Mouse (Mus musculus): ENCODE measurements around the gene Zbtb20. TPM values are rescaled to one million over a fixed set of nuclear protein-coding genes. Genes with fewer than 3 reads are reported as not detected.

Gene Zbtb20
- polyA plus RNA-seq, 1 experiment, result 5.9 TPM

- Histone ChIP-seq H3K4me1 (ENCODE audit: control insufficient read depth, insufficient read depth, low read length) (no peaks in the 10 kb centered on the region), H3K4me3 (ENCODE audit: control insufficient read depth, low read depth, low read length) (no peak overlapping the region), H3K36me3 (ENCODE audit: control insufficient read depth, insufficient read depth, low read length) (no peaks in the 10 kb centered on the region), H3K27ac (ENCODE audit: control insufficient read depth, insufficient read depth, low read depth, low read length) (no peak overlapping the region), H3K27me3 (ENCODE audit: control insufficient read depth, insufficient read depth, low read length) (no peaks in the 10 kb centered on the region)
- no peak for TF ChIP-seq CTCF (IDR thresholded peaks at IDR 0.05; ENCODE audit: control insufficient read depth, insufficient read depth, insufficient replicate concordance, low read depth, low read length)
- no peak for TF ChIP-seq POLR2A (IDR thresholded peaks at IDR 0.05; ENCODE audit: control insufficient read depth, low read depth, low read length)
Measured at GRCm38 (mm10) chr16:43071875-43072274, 196.2 kb downstream of the Zbtb20 start.

DNA sequence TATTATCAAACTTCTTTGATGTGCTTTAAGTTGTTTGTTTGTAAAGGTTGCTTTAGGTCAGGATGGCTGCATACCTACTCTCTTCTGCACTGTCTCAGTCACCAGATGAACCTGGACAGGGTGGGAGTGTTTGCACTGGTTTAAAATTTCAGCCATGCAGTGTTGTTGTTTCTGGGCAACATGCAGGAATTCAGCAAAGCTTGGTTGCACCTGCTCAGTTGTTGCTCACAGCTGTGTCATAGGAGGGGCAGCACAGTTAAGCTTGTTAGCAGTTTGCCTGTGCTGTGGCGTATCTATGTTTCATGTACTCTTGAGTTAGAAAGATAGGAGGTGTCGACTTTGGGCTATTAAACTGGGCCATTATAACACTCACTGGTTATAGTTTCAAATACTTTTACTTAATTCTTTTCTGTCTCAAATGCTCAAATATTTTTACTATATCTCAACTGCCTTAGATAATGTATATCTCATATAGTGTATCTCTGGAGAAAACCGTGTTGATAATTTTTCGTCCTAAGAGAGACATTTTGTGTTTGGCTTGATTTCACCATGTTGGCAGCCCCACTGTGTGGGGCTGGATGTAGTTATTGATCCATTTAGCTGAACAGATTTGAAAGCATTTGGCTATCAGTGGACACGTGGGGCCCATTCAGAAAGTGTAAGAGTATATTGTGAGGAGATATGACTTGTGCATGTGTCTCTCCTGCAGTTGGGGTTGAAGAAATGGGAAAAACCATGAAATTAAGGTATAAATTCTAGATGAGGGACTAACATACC, 197.3 kb downstream of the Zbtb20 start:
- H3K4me3 ChIP-seq (ENCODE audit: control insufficient read depth, low read depth, low read length), result no peak overlapping the region
- no peaks in the 10 kb centered on the region for H3K36me3 ChIP-seq (ENCODE audit: control insufficient read depth, insufficient read depth, low read length)
- no peaks in the 10 kb centered on the region for H3K4me1 ChIP-seq (ENCODE audit: control insufficient read depth, insufficient read depth, low read length)
- no peak for TF ChIP-seq CTCF (IDR thresholded peaks at IDR 0.05; ENCODE audit: control insufficient read depth, insufficient read depth, insufficient replicate concordance, low read depth, low read length)
- no peak for TF ChIP-seq POLR2A (IDR thresholded peaks at IDR 0.05; ENCODE audit: control insufficient read depth, low read depth, low read length)
- H3K27me3 ChIP-seq (ENCODE audit: control insufficient read depth, insufficient read depth, low read length), result no peaks in the 10 kb centered on the region
- no peak overlapping the region for H3K27ac ChIP-seq (ENCODE audit: control insufficient read depth, insufficient read depth, low read depth, low read length)

DNA sequence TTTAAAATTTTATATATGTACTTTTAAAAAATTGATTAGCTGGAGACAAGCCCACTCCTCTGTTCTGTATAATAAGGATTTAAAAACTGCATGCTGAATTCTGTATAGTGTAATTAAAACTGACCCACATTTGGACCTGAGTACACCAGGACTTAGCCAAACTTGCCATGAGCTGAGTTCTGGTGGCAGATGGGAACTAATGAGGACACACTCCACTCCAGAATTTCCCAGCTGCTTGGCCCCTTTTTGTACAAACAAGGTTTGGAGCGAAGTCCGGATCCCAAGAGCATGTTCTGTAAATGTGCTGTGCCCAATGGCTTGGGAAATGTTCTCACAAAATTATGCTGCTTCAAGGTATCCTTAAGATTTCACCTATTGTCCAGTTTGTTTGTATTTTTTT, 204.7 kb downstream of the Zbtb20 start:
- Histone ChIP-seq H3K4me3 (ENCODE audit: control insufficient read depth, low read depth, low read length) (no peak overlapping the region), H3K36me3 (ENCODE audit: control insufficient read depth, insufficient read depth, low read length) (no peaks in the 10 kb centered on the region), H3K4me1 (ENCODE audit: control insufficient read depth, insufficient read depth, low read length) (no peaks in the 10 kb centered on the region), H3K27me3 (ENCODE audit: control insufficient read depth, insufficient read depth, low read length) (no peaks in the 10 kb centered on the region), H3K27ac (ENCODE audit: control insufficient read depth, insufficient read depth, low read depth, low read length) (no peak overlapping the region)
- TF ChIP-seq POLR2A (IDR thresholded peaks at IDR 0.05; ENCODE audit: control insufficient read depth, low read depth, low read length) (no peak), CTCF (IDR thresholded peaks at IDR 0.05; ENCODE audit: control insufficient read depth, insufficient read depth, insufficient replicate concordance, low read depth, low read length) (no peak)

- Histone ChIP-seq H3K36me3 (ENCODE audit: control insufficient read depth, insufficient read depth, low read length) (no peaks in the 10 kb centered on the region), H3K27me3 (ENCODE audit: control insufficient read depth, insufficient read depth, low read length) (no peaks in the 10 kb centered on the region), H3K27ac (ENCODE audit: control insufficient read depth, insufficient read depth, low read depth, low read length) (no peak overlapping the region), H3K4me1 (ENCODE audit: control insufficient read depth, insufficient read depth, low read length) (no peaks in the 10 kb centered on the region), H3K4me3 (ENCODE audit: control insufficient read depth, low read depth, low read length) (peak overlapping the region; percentile 16)
- no peak for TF ChIP-seq POLR2A (IDR thresholded peaks at IDR 0.05; ENCODE audit: control insufficient read depth, low read depth, low read length)
- no peak for TF ChIP-seq CTCF (IDR thresholded peaks at IDR 0.05; ENCODE audit: control insufficient read depth, insufficient read depth, insufficient replicate concordance, low read depth, low read length)
Measured at GRCm38 (mm10) chr16:43080923-43081702, 205.4 kb downstream of the Zbtb20 start.

DNA sequence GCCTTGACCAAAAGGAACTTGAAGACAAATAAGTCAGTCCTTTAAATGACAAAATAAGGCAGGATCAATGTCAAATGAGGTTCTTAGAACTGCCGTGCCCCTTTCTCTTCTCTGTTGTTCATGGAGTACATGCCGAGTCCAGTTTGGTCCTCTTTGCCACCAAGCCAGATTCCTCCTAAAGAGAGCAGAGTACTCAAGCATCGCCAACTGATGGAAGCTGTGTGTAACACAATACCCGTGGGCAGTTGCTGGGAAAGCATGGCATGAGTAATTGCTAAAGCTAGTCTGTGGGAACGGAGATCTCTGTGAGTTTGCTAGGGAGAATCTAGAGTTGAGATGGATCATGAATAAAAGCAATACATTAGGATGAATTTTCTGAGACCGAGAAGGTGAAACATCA, 206.3 kb downstream of the Zbtb20 start:
- H3K4me1 ChIP-seq (ENCODE audit: control insufficient read depth, insufficient read depth, low read length), result no peaks in the 10 kb centered on the region
- no peaks in the 10 kb centered on the region for H3K36me3 ChIP-seq (ENCODE audit: control insufficient read depth, insufficient read depth, low read length)
- no peak overlapping the region for H3K4me3 ChIP-seq (ENCODE audit: control insufficient read depth, low read depth, low read length)
- H3K27me3 ChIP-seq (ENCODE audit: control insufficient read depth, insufficient read depth, low read length), result no peaks in the 10 kb centered on the region
- H3K27ac ChIP-seq (ENCODE audit: control insufficient read depth, insufficient read depth, low read depth, low read length), result no peak overlapping the region
- TF ChIP-seq POLR2A (IDR thresholded peaks at IDR 0.05; ENCODE audit: control insufficient read depth, low read depth, low read length), result no peak
- no peak for TF ChIP-seq CTCF (IDR thresholded peaks at IDR 0.05; ENCODE audit: control insufficient read depth, insufficient read depth, insufficient replicate concordance, low read depth, low read length)

- no peaks in the 10 kb centered on the region for H3K27me3 ChIP-seq (ENCODE audit: control insufficient read depth, insufficient read depth, low read length)
- H3K4me1 ChIP-seq (ENCODE audit: control insufficient read depth, insufficient read depth, low read length), result no peaks in the 10 kb centered on the region
- H3K4me3 ChIP-seq (ENCODE audit: control insufficient read depth, low read depth, low read length), result no peak overlapping the region
- H3K36me3 ChIP-seq (ENCODE audit: control insufficient read depth, insufficient read depth, low read length), result no peaks in the 10 kb centered on the region
- H3K27ac ChIP-seq (ENCODE audit: control insufficient read depth, insufficient read depth, low read depth, low read length), result no peak overlapping the region
- no peak for TF ChIP-seq POLR2A (IDR thresholded peaks at IDR 0.05; ENCODE audit: control insufficient read depth, low read depth, low read length)
- TF ChIP-seq CTCF (IDR thresholded peaks at IDR 0.05; ENCODE audit: control insufficient read depth, insufficient read depth, insufficient replicate concordance, low read depth, low read length), result no peak
Measured at GRCm38 (mm10) chr16:43082801-43083200, 207.1 kb downstream of the Zbtb20 start.

DNA sequence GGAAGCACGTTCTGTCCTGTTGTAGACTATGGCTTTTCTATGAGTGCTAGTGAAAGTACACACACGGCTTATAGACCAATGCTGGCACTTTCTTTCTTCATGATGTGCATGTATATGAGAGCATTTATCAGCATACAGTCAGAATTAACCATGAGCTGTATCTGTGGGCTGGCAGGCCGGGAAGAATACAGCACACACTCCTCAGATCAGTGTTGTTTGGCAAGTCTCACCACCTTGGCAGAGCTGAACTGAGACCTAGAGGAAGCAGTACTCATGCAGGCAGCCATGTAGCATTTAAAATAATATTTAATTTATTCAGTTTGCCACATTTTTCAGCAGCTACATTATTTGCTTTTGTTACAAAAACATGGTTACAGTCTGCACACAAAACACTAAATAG, 214.5 kb downstream of the Zbtb20 start:
- TF ChIP-seq CTCF (IDR thresholded peaks at IDR 0.05; ENCODE audit: control insufficient read depth, insufficient read depth, insufficient replicate concordance, low read depth, low read length), result no peak
- no peak for TF ChIP-seq POLR2A (IDR thresholded peaks at IDR 0.05; ENCODE audit: control insufficient read depth, low read depth, low read length)
- Histone ChIP-seq H3K27ac (ENCODE audit: control insufficient read depth, insufficient read depth, low read depth, low read length) (no peak overlapping the region), H3K4me3 (ENCODE audit: control insufficient read depth, low read depth, low read length) (no peak overlapping the region), H3K27me3 (ENCODE audit: control insufficient read depth, insufficient read depth, low read length) (no peaks in the 10 kb centered on the region), H3K36me3 (ENCODE audit: control insufficient read depth, insufficient read depth, low read length) (no peaks in the 10 kb centered on the region), H3K4me1 (ENCODE audit: control insufficient read depth, insufficient read depth, low read length) (no peaks in the 10 kb centered on the region)
